Mouse (Mus musculus): ENCODE measurements around the gene Papolb. TPM values are rescaled to one million over a fixed set of nuclear protein-coding genes. Genes with fewer than 3 reads are reported as not detected.

The Papolb gene
- polyA plus RNA-seq, 1 experiment, result not detected

DNA sequence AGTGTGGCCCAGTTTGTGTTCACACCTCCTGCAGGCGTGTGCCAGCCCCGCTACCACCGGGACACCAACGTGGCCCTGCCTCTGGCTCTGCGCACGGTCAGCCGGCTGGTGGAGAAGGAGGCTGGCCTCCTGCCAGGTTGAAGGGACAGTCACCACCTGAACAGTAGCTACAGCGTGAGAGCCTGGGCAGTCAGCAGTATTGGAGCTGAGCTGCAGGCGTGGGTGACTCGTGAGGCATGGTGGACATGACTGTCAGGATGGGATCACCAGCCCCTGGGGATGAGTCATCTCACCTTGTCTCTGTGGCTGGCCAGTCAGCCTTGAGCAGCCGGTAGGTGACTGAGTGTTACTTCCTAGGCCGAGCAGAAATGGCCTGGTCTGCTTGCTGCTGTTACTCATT lies 52.5 kb downstream of the Papolb start:
- Histone ChIP-seq H3K27me3 (ENCODE audit: control insufficient read depth, insufficient read depth, low read length) (no peaks in the 10 kb centered on the region), H3K4me1 (ENCODE audit: control insufficient read depth, insufficient read depth, insufficient read length) (no peaks in the 10 kb centered on the region), H3K4me3 (ENCODE audit: extremely low read depth, insufficient read depth, insufficient read length) (no peak overlapping the region), H3K27ac (ENCODE audit: insufficient read depth, low read length) (no peak overlapping the region), H3K36me3 (ENCODE audit: control insufficient read depth, insufficient read depth, low read length) (peaks cover 14% of the 10 kb centered on the region)
- no peak for TF ChIP-seq CTCF (IDR thresholded peaks at IDR 0.05; ENCODE audit: extremely low read depth, insufficient read depth, insufficient read length, insufficient replicate concordance)
- no peak for TF ChIP-seq POLR2A (IDR thresholded peaks at IDR 0.05; ENCODE audit: low read depth, low read length)
- WGBS, result 91% methylated on average over 12 of the region's 12 CpGs
- DNase-seq (ENCODE audit: low read depth in 1 of 2, low spot score in 2 of 2), result no peak

Other genes starting within 250 kb of the Papolb start
- gene Foxk1, start 128.6 kb downstream of the Papolb start, polyA plus RNA-seq (2012; rRNA removed), result 39.2 and 133 TPM in 2 replicates
- 58.4 and 74.0 TPM in 2 replicates for gene Ap5z1, start 66.1 kb downstream of the Papolb start, polyA plus RNA-seq (2012; rRNA removed)
- 0.25 and 0.45 TPM in 2 replicates for gene Radil, start 21.0 kb upstream of the Papolb start, polyA plus RNA-seq (2012; rRNA removed)
- 0.18 TPM in 1 of 2 replicates, not detected in the other for gene Mmd2, start 78.7 kb upstream of the Papolb start, polyA plus RNA-seq (2012; rRNA removed)
- gene Wipi2, start 97.6 kb upstream of the Papolb start, polyA plus RNA-seq (2012; rRNA removed), result 32.1 and 36.3 TPM in 2 replicates
- 9.7 and 12.9 TPM in 2 replicates for gene Slc29a4, start 162.4 kb upstream of the Papolb start, polyA plus RNA-seq (2012; rRNA removed)

Measured in spleen, adult 2 months (tissue).